Mouse (Mus musculus): Measurements from ENCODE around the gene Kif15.

GRCm38 (mm10) chr9:123047665-123048064 lies 96.8 kb downstream of the Kif15 start:
- no peak for TF ChIP-seq POLR2A (IDR thresholded peaks at IDR 0.05; ENCODE audit: insufficient read depth, low read depth, low read length)
- TF ChIP-seq CTCF (IDR thresholded peaks at IDR 0.05) = no peak
